Mouse (Mus musculus) thymus, postnatal 14 days (tissue): ENCODE measurements around the gene Sipa1l2.
"Not testable (repeated sequence)": the region's sequence is repeated elsewhere in the genome, so short reads cannot be mapped to it uniquely, and the experiment has no call there.

ENCODE experiments used
- DNase-seq: peaks from one replicate; pipeline ENCODE4 v3.0.0; 2021

Gene Sipa1l2

GRCm38 (mm10) chr8:125449048-125449447, 120.6 kb downstream of the Sipa1l2 start:
- no peak for DNase-seq

GRCm38 (mm10) chr8:125447543-125447942, 122.1 kb downstream of the Sipa1l2 start:
- DNase-seq = no peak

- DNase-seq = no peak
These were observed 123.4 kb downstream of the Sipa1l2 start for GRCm38 (mm10) chr8:125446236-125446635.

GRCm38 (mm10) chr8:125445225-125445609, 124.4 kb downstream of the Sipa1l2 start:
- no peak for DNase-seq

GRCm38 (mm10) chr8:125444457-125445224, 125.0 kb downstream of the Sipa1l2 start:
- DNase-seq = no peak

GRCm38 (mm10) chr8:125435320-125436100, 134.1 kb downstream of the Sipa1l2 start:
- DNase-seq = peak; percentile 58

- DNase-seq = peak; percentile 66
These were observed 135.5 kb downstream of the Sipa1l2 start for GRCm38 (mm10) chr8:125434151-125434550.

- DNase-seq = no peak
These were observed 138.3 kb downstream of the Sipa1l2 start for GRCm38 (mm10) chr8:125431321-125431720.

- DNase-seq = peak; percentile 62
These were observed 138.8 kb downstream of the Sipa1l2 start for GRCm38 (mm10) chr8:125430796-125431195.

- DNase-seq = peak; percentile 46
These were observed 140.5 kb downstream of the Sipa1l2 start for GRCm38 (mm10) chr8:125428979-125429690.

GRCm38 (mm10) chr8:125423861-125424260, 145.7 kb downstream of the Sipa1l2 start:
- DNase-seq = no peak

- DNase-seq = no peak
These were observed 150.3 kb downstream of the Sipa1l2 start for GRCm38 (mm10) chr8:125419202-125419830.

- no peak for DNase-seq
These were observed 153.5 kb downstream of the Sipa1l2 start for GRCm38 (mm10) chr8:125416146-125416545.

GRCm38 (mm10) chr8:125414651-125415050, 155.0 kb downstream of the Sipa1l2 start:
- DNase-seq = no peak

- DNase-seq = no peak
These were observed 156.4 kb downstream of the Sipa1l2 start for GRCm38 (mm10) chr8:125413001-125413909.

- no peak for DNase-seq
These were observed 159.0 kb downstream of the Sipa1l2 start for GRCm38 (mm10) chr8:125410646-125411045.

- no peak for DNase-seq
These were observed 161.9 kb downstream of the Sipa1l2 start for GRCm38 (mm10) chr8:125407672-125408071.

- no peak for DNase-seq
These were observed 163.2 kb downstream of the Sipa1l2 start for GRCm38 (mm10) chr8:125406453-125406852.

GRCm38 (mm10) chr8:125401350-125401749, 168.3 kb downstream of the Sipa1l2 start:
- DNase-seq = no peak

- no peak for DNase-seq
These were observed 171.6 kb downstream of the Sipa1l2 start for GRCm38 (mm10) chr8:125397981-125398380.

- DNase-seq = not testable (repeated sequence)
These were observed 173.9 kb downstream of the Sipa1l2 start for GRCm38 (mm10) chr8:125395682-125396081.

GRCm38 (mm10) chr8:125395032-125395431, 174.6 kb downstream of the Sipa1l2 start:
- DNase-seq = no peak
